Mouse (Mus musculus) heart, embryonic 11.5 days (tissue): ENCODE measurements around the gene Bcl7a. TPM values are rescaled to one million over a fixed set of nuclear protein-coding genes. Genes with fewer than 3 reads are reported as not detected.
A peak's percentile ranks its signal among the peaks of the same experiment; 100 is the strongest.

Experiments used
- ATAC-seq: fragments of 200-750 bp; cut with Nextera tagmentation; replicated peaks from 2 replicates; pipeline ENCODE4 v1.8.0; 2017; ENCODE audit warnings: moderate library complexity; ENCODE audit not compliant: insufficient number of reproducible peaks, low FRiP score, low TSS enrichment
- H3K27ac ChIP-seq: fragments of 300-500 bp; sonication (generic); 2 replicates; pipeline ENCODE4 v1.5.1; 2014; ENCODE audit warnings: mild to moderate bottlenecking, low read depth, low read length
- H3K27me3 ChIP-seq: fragments of 300-500 bp; sonication (generic); 2 replicates; pipeline ENCODE4 v1.6.1; 2014; ENCODE audit warnings: mild to moderate bottlenecking, low read length, mixed read lengths; ENCODE audit not compliant: control insufficient read depth, insufficient read depth
- H3K36me3 ChIP-seq: fragments of 300-500 bp; sonication (generic); 2 replicates; pipeline ENCODE4 v1.6.1; 2014; ENCODE audit warnings: mild to moderate bottlenecking, low read length, moderate library complexity, mixed read lengths; ENCODE audit not compliant: control insufficient read depth, insufficient read depth
- H3K4me1 ChIP-seq: fragments of 300-500 bp; sonication (generic); 2 replicates; pipeline ENCODE4 v1.6.1; 2014; ENCODE audit warnings: low read length; ENCODE audit not compliant: control insufficient read depth, insufficient read depth
- H3K4me2 ChIP-seq: fragments of 300-500 bp; sonication (generic); 2 replicates; pipeline ENCODE4 v1.6.1; 2014; ENCODE audit warnings: mild to moderate bottlenecking, moderate library complexity
- H3K4me3 ChIP-seq: fragments of 300-500 bp; sonication (generic); 2 replicates; pipeline ENCODE4 v1.5.1; 2014; ENCODE audit warnings: low read depth, low read length
- H3K9ac ChIP-seq: fragments of 300-500 bp; sonication (generic); 2 replicates; pipeline ENCODE4 v1.6.1; 2014; ENCODE audit warnings: mild to moderate bottlenecking, low read depth, low read length, moderate library complexity
- H3K9me3 ChIP-seq: fragments of 300-500 bp; sonication (generic); replicated peaks from 2 replicates; pipeline ENCODE4 v1.6.1; 2016; ENCODE audit warnings: low read length; ENCODE audit not compliant: control insufficient read depth
- WGBS: fragments of 180-500 bp; shearing (Covaris S2); extraction: QIAGEN DNeasy Blood & Tissue Kit; methylation state at CpG from one replicate; pipeline ENCODE4 v1.1.7; 2014; ENCODE audit not compliant: insufficient replicate concordance; 5-methylcytosine and 5-hydroxymethylcytosine counted together
- polyA plus RNA-seq: library from polyadenylated mRNA; unstranded; fragments of >200 nt; fragmentation: Nextera tagmentation; extraction: Ambion mirVana; gene quantifications from 2 replicates; pipeline ENCODE4 v1.2.1, GENCODE M21; 2014

Gene Bcl7a
- polyA plus RNA-seq, 1 experiment from 2014 or later, result 16.2 TPM

DNA sequence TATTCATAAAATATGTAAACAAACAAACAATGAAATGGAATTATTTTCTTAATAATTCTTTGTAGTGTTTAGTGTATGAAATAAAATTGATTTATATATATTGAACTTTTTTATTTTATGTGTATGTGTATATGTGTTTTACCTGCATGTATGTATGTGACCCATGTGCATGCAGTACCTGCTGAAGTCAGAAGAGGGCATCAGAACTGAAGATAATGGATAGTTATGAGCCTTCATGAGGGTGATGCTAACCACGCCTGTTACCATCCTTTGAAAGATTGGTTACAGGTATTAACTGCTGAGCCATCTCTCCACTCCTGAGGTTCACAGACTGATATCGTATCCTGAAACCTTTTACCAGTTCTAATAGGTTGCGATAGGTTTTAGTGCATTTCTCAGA, 23.5 kb upstream of the Bcl7a start:
- H3K4me1 ChIP-seq, result 0 out of 2 replicates have a peak, but pooled peaks cover 4% of the 10 kb centered on the region
- ATAC-seq, result no peak
- no peaks in the 10 kb centered on the region for H3K36me3 ChIP-seq
- H3K4me2 ChIP-seq, result no peak overlapping the region
- H3K9me3 ChIP-seq, result no peaks in the 10 kb centered on the region
- 94% methylated on average over 3 of the region's 3 CpGs for WGBS
- H3K4me3 ChIP-seq, result no peak overlapping the region
- no peaks in the 10 kb centered on the region for H3K27me3 ChIP-seq
- no peak overlapping the region for H3K9ac ChIP-seq
- H3K27ac ChIP-seq, result no peak overlapping the region

DNA sequence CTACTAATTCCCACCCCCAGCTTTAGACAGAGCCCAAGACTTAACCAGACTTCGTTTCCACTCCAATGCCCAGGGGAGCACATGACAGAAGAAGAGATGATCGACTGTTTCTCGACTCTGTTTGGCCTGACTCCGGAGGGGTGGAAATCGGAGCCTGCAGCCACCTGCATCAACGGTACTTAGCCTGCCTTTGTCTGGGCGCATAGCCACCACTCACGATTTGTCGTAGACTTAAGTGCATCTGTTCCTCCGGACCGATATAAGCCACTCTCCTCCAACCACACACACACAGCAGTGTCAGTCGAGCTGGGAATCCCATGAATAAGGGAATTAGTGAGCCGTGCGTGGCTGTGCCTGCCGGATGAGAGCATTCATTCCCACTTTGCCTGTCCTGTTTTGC, 19.4 kb upstream of the Bcl7a start:
- Histone ChIP-seq H3K4me3 (no peak overlapping the region), H3K36me3 (no peaks in the 10 kb centered on the region), H3K4me2 (no peak overlapping the region), H3K27ac (no peak overlapping the region), H3K9ac (no peak overlapping the region), H3K4me1 (no peaks in the 10 kb centered on the region), H3K27me3 (no peaks in the 10 kb centered on the region), H3K9me3 (no peaks in the 10 kb centered on the region)
- ATAC-seq, result no peak
- WGBS, result 56% methylated on average over 15 of the region's 15 CpGs

DNA sequence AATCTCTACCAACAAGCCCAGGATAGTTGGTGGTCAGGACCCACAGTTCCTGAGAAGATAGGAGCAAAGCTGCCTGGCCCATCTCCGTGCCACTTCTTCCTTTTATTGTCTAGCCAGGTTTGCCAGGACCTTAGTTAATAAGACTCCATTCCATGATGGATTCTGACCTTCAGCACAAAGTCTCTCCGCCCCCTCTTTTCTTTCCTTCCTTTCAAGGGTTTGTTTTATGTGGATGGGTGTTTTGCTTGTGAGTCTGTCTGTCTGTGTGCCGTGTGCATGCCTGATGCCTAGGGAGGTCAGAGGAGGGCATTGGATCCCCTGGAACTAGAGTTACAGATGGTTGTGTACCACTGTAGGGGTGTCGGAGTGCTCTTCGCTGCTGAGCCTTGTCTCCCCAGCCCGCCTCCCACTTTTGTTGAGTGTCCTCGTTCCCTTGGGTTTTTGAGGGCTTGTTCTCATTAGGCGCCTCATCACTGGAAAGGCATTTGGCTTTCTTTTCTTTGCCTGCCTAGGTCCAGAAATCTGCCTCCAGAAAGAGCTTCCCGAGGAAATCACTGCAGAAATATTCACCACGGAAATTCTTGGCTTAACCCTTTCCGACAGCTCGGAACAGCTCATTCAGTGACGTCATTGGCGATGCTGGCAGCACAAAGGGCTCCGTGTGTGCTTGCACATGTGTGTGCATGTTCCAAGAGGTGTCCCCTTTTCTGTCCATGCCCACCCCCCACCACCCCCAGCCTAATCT, 17.5 kb upstream of the Bcl7a start:
- no peaks in the 10 kb centered on the region for H3K9me3 ChIP-seq
- no peak overlapping the region for H3K4me3 ChIP-seq
- H3K36me3 ChIP-seq, result no peaks in the 10 kb centered on the region
- H3K4me1 ChIP-seq, result no peaks in the 10 kb centered on the region
- no peak overlapping the region for H3K9ac ChIP-seq
- no peak overlapping the region for H3K4me2 ChIP-seq
- H3K27me3 ChIP-seq, result no peaks in the 10 kb centered on the region
- WGBS, result 68% methylated on average over 15 of the region's 15 CpGs
- no peak overlapping the region for H3K27ac ChIP-seq
- no peak for ATAC-seq

DNA sequence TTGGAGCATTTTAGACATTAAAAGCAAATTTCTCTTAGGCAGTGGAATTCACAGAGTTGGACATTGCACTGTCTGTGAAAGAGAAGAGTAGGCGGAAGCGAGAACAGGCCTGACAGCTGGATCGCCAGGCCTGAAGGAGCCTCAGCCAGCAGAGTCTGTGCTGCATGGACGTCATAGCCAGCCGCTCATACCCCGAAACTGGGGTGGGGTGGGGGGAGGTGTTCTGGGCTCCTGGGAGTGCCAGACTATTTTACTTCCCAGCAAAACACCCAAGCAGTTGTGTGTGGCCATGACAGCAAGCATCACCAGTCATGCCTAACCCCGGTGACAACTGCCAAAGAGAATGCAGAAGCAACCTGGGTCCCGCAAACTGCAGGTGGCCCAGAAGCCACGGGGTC, 16.9 kb upstream of the Bcl7a start:
- Histone ChIP-seq H3K27ac (no peak overlapping the region), H3K9me3 (no peaks in the 10 kb centered on the region), H3K4me1 (no peaks in the 10 kb centered on the region), H3K27me3 (no peaks in the 10 kb centered on the region), H3K36me3 (no peaks in the 10 kb centered on the region), H3K9ac (no peak overlapping the region), H3K4me2 (no peak overlapping the region), H3K4me3 (no peak overlapping the region)
- no peak for ATAC-seq
- 79% methylated on average over 9 of the region's 9 CpGs for WGBS

DNA sequence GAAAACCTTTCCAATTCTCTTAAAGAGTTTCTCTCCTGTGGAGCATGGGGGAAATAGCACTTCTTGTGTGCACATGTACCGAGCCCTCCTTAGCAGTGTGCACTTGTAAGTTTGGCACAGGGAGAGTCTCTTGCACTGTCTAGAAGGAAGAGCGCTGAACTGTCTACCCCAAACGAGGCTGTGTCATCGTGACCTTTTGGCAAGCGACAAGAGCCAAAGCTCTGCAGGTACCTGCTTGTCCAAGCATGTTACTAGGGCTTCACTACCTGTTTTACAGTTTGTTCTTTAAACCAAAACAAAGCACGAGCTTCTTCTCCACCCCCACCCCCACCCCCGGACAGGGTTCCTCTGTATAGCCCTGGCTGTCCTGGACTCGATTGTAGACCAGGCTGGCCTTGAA, 15.9 kb upstream of the Bcl7a start:
- Histone ChIP-seq H3K9ac (no peak overlapping the region), H3K9me3 (no peaks in the 10 kb centered on the region), H3K4me3 (no peak overlapping the region), H3K27ac (no peak overlapping the region), H3K4me2 (no peak overlapping the region), H3K4me1 (no peaks in the 10 kb centered on the region), H3K27me3 (no peaks in the 10 kb centered on the region), H3K36me3 (no peaks in the 10 kb centered on the region)
- 83% methylated on average over 8 of the region's 8 CpGs for WGBS
- ATAC-seq, result no peak

DNA sequence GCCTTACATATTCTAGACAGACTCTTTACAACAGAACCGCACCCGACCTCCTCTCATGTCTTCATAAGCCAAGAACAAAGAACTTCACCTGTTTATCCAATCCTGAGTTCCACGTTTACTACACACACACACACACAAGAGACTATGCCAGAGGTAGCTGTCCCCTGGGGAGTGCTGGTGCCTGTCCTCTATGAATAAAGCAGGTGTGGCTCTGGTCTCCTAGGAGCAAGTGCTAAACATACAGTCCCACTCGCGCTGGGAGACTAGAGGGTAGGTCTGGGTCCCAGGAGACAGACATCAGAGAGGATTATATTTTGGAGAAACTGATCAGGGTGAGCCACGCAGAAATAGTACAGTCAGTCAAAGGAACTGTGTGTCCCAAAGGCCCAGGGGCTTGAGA, 10.1 kb upstream of the Bcl7a start:
- Histone ChIP-seq H3K27me3 (no peaks in the 10 kb centered on the region), H3K9ac (no peak overlapping the region), H3K4me2 (no peak overlapping the region), H3K4me1 (no peaks in the 10 kb centered on the region), H3K9me3 (no peaks in the 10 kb centered on the region), H3K36me3 (no peaks in the 10 kb centered on the region), H3K27ac (no peak overlapping the region), H3K4me3 (no peak overlapping the region)
- WGBS, result 77% methylated on average over 6 of the region's 6 CpGs
- ATAC-seq, result no peak

DNA sequence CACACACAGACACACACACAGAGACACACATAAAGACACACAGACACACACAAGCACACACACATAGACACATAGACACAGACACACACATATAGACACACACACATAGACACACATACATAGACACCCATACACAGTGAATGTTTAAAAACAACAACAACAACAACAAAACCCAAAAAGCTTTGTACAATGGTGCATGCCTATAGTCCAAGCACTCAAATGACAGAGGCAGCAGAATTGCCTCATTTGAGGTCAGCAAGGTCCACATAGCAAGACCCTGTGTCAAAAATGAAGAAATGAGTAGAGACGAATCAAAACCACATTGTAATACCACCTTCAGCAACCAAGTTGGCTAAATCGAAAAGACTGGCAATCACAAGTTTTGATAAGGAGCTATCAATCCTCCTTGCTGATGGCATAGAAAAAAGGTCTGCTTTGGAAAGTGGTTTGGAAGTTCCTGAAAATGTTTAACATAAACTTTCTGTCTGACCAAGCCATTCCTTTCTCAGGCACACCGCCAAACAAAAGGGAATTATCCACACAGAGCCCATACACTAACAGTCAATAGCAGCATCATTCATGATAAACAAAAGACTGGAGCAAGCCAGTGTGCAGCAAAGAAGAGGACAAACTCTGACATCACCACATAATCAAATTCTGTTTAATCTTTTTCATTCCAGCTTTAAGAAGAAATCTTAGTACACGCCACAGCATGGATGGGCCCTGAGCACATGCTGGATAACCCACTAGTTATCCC, 7.3 kb upstream of the Bcl7a start:
- ATAC-seq, result no peak
- no peak overlapping the region for H3K4me2 ChIP-seq
- no peak overlapping the region for H3K27ac ChIP-seq
- H3K4me1 ChIP-seq, result no peaks in the 10 kb centered on the region
- H3K9ac ChIP-seq, result no peak overlapping the region
- WGBS, result 74% methylated on average over 4 of the region's 4 CpGs
- no peaks in the 10 kb centered on the region for H3K36me3 ChIP-seq
- H3K9me3 ChIP-seq, result no peaks in the 10 kb centered on the region
- no peaks in the 10 kb centered on the region for H3K27me3 ChIP-seq
- no peak overlapping the region for H3K4me3 ChIP-seq

DNA sequence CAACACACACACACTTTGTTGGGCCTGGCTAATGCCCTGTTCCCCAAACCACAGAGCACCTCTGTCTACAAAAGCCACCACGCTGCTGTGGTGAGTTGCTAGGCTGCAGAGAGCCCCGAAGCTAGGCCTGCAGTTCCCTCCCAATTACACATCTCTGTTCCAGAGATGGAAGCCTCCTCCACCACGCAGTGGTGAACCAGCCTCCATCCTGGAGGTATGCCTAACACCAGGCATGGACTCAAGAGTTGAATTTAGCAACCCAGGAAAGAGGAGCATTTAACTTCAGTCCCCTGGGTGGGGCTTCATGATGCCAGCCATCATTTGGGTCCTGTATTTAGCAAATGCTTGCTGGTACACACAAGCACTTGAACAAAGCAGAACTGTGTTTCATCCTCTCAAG, 5.2 kb upstream of the Bcl7a start:
- Histone ChIP-seq H3K36me3 (no peaks in the 10 kb centered on the region), H3K4me2 (no peak overlapping the region), H3K4me1 (peaks cover 2% of the 10 kb centered on the region; the same call in 1 of the 2 replicates), H3K9me3 (no peaks in the 10 kb centered on the region), H3K27ac (no peak overlapping the region), H3K4me3 (no peak overlapping the region), H3K27me3 (no peaks in the 10 kb centered on the region), H3K9ac (no peak overlapping the region)
- WGBS, result 65% methylated on average over 3 of the region's 3 CpGs
- ATAC-seq, result no peak

DNA sequence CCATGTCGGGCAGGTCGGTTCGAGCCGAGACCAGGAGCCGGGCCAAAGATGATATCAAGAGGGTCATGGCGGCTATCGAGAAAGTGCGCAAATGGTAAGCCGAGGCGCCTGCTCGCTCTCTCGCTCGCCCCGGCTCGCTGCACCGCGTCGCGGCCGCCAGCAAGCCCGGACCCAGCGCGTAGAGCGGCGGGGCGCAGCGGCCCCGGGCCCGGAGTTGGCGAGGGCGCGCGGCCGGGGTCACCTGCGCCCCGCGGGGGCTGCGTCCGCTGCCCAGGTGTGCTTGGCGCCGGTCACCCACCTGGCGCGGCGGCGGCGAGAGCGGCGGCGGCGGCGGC, 961 bp downstream of the Bcl7a start:
- WGBS, result under 1% methylated on average over 51 of the region's 51 CpGs
- peak overlapping the region; percentile 88 for H3K9ac ChIP-seq
- no peaks in the 10 kb centered on the region for H3K36me3 ChIP-seq
- no peaks in the 10 kb centered on the region for H3K9me3 ChIP-seq
- H3K4me3 ChIP-seq, result peak overlapping the region; percentile 93
- H3K27me3 ChIP-seq, result no peaks in the 10 kb centered on the region
- peaks cover 24% of the 10 kb centered on the region for H3K4me1 ChIP-seq
- peak; percentile 11 for ATAC-seq
- H3K27ac ChIP-seq, result peak overlapping the region; percentile 98
- peak overlapping the region; percentile 91 for H3K4me2 ChIP-seq
